Mouse (Mus musculus): ENCODE data around the gene Pros1. TPM values are rescaled to one million over a fixed set of nuclear protein-coding genes. Genes with fewer than 3 reads are reported as not detected.

Gene Pros1
- polyA plus RNA-seq, 1 experiment from 2014 or later = 10.7 TPM

- H3K9ac ChIP-seq = no peak overlapping the region
- ATAC-seq (ENCODE audit: low FRiP score, low read depth) = no peak
- 89% methylated on average over 6 of the region's 6 CpGs for WGBS
- H3K4me1 ChIP-seq (replicated peaks) = peaks cover 23% of the 10 kb centered on the region
- no peaks in the 10 kb centered on the region for H3K27me3 ChIP-seq
- H3K9me3 ChIP-seq = no peaks in the 10 kb centered on the region
- H3K27ac ChIP-seq (replicated peaks) = no peak overlapping the region
- H3K4me2 ChIP-seq = peak overlapping the region; percentile 76
- H3K4me3 ChIP-seq = peak overlapping the region; percentile 74
- no peaks in the 10 kb centered on the region for H3K36me3 ChIP-seq
Observed at GRCm38 (mm10) chr16:62845341-62845740, 8.8 kb upstream of the Pros1 start.

GRCm38 (mm10) chr16:62846498-62847312 is 7.4 kb upstream of the Pros1 start, which contains the start of gene Arl13b:
Arl13b (minus strand) TSS chr16:62847040.
- H3K36me3 ChIP-seq = no peaks in the 10 kb centered on the region
- H3K4me1 ChIP-seq (replicated peaks) = peaks cover 23% of the 10 kb centered on the region
- peak within 1 kb of the TSS; percentile 76 for H3K4me2 ChIP-seq
- WGBS = under 1% methylated on average over 52 of the region's 52 CpGs
- H3K27ac ChIP-seq (replicated peaks) = peak within 1 kb of the TSS; percentile 56
- H3K4me3 ChIP-seq = peak within 1 kb of the TSS; percentile 74
- no peaks in the 10 kb centered on the region for H3K27me3 ChIP-seq
- no peaks in the 10 kb centered on the region for H3K9me3 ChIP-seq
- peak; percentile 100 for ATAC-seq (ENCODE audit: low FRiP score, low read depth)
- H3K9ac ChIP-seq = peak within 1 kb of the TSS; percentile 66

GRCm38 (mm10) chr16:62852464-62853252 is 1.4 kb upstream of the Pros1 start:
- no peaks in the 10 kb centered on the region for H3K9me3 ChIP-seq
- no peak for ATAC-seq (ENCODE audit: low FRiP score, low read depth)
- H3K4me3 ChIP-seq = no peak overlapping the region
- H3K9ac ChIP-seq = no peak overlapping the region
- no peak overlapping the region for H3K27ac ChIP-seq (replicated peaks)
- H3K36me3 ChIP-seq = no peaks in the 10 kb centered on the region
- WGBS = 73% methylated on average over 3 of the region's 3 CpGs
- no peak overlapping the region for H3K4me2 ChIP-seq
- peaks cover 8% of the 10 kb centered on the region for H3K4me1 ChIP-seq (replicated peaks)
- H3K27me3 ChIP-seq = 0 out of 2 replicates have a peak, but pooled peaks cover 4% of the 10 kb centered on the region

- Histone ChIP-seq H3K4me2 (peak overlapping the region; percentile 97), H3K4me1 (replicated peaks) (peaks cover 8% of the 10 kb centered on the region), H3K27ac (replicated peaks) (0 out of 2 replicates have a peak overlapping the region, but pooled peaks have one; percentile 64), H3K9me3 (no peaks in the 10 kb centered on the region), H3K27me3 (0 out of 2 replicates have a peak, but pooled peaks cover 4% of the 10 kb centered on the region), H3K9ac (peak overlapping the region; percentile 80), H3K4me3 (peak overlapping the region; percentile 70), H3K36me3 (no peaks in the 10 kb centered on the region)
- WGBS = 19% methylated on average over 3 of the region's 3 CpGs
- ATAC-seq (ENCODE audit: low FRiP score, low read depth) = no peak
Observed at GRCm38 (mm10) chr16:62853611-62854126, 438 bp upstream of the Pros1 start.

- 0 out of 2 replicates have a peak, but pooled peaks cover 4% of the 10 kb centered on the region for H3K27me3 ChIP-seq
- no peaks in the 10 kb centered on the region for H3K9me3 ChIP-seq
- H3K4me3 ChIP-seq = no peak overlapping the region
- no peak overlapping the region for H3K27ac ChIP-seq (replicated peaks)
- H3K36me3 ChIP-seq = no peaks in the 10 kb centered on the region
- no peak for ATAC-seq (ENCODE audit: low FRiP score, low read depth)
- H3K4me1 ChIP-seq (replicated peaks) = peaks cover 8% of the 10 kb centered on the region
- no peak overlapping the region for H3K4me2 ChIP-seq
- 68% methylated on average over 6 of the region's 6 CpGs for WGBS
- no peak overlapping the region for H3K9ac ChIP-seq
Observed at GRCm38 (mm10) chr16:62855385-62855784, 1.3 kb downstream of the Pros1 start.

GRCm38 (mm10) chr16:62856273-62856672 is 2.2 kb downstream of the Pros1 start:
- Histone ChIP-seq H3K4me3 (no peak overlapping the region), H3K27me3 (0 out of 2 replicates have a peak, but pooled peaks cover 4% of the 10 kb centered on the region), H3K9ac (no peak overlapping the region), H3K4me2 (no peak overlapping the region), H3K4me1 (replicated peaks) (peaks cover 8% of the 10 kb centered on the region), H3K36me3 (no peaks in the 10 kb centered on the region), H3K9me3 (no peaks in the 10 kb centered on the region), H3K27ac (replicated peaks) (no peak overlapping the region)
- 93% methylated on average over 2 of the region's 2 CpGs for WGBS
- ATAC-seq (ENCODE audit: low FRiP score, low read depth) = no peak

- no peaks in the 10 kb centered on the region for H3K9me3 ChIP-seq
- H3K4me3 ChIP-seq = no peak overlapping the region
- no peak for ATAC-seq (ENCODE audit: low FRiP score, low read depth)
- H3K4me1 ChIP-seq (replicated peaks) = peaks cover 8% of the 10 kb centered on the region
- no peak overlapping the region for H3K9ac ChIP-seq
- H3K27me3 ChIP-seq = 0 out of 2 replicates have a peak, but pooled peaks cover 4% of the 10 kb centered on the region
- H3K36me3 ChIP-seq = no peaks in the 10 kb centered on the region
- H3K4me2 ChIP-seq = no peak overlapping the region
- H3K27ac ChIP-seq (replicated peaks) = no peak overlapping the region
- 94% methylated on average over 2 of the region's 2 CpGs for WGBS
Observed at GRCm38 (mm10) chr16:62857498-62857897, 3.4 kb downstream of the Pros1 start.

GRCm38 (mm10) chr16:62858018-62858417 is 3.9 kb downstream of the Pros1 start:
- Histone ChIP-seq H3K27ac (replicated peaks) (no peak overlapping the region), H3K4me1 (replicated peaks) (peaks cover 8% of the 10 kb centered on the region), H3K36me3 (no peaks in the 10 kb centered on the region), H3K4me3 (no peak overlapping the region), H3K9me3 (no peaks in the 10 kb centered on the region), H3K27me3 (0 out of 2 replicates have a peak, but pooled peaks cover 4% of the 10 kb centered on the region), H3K9ac (no peak overlapping the region), H3K4me2 (no peak overlapping the region)
- 93% methylated on average over 1 of the region's 1 CpGs for WGBS
- ATAC-seq (ENCODE audit: low FRiP score, low read depth) = no peak

GRCm38 (mm10) chr16:62860140-62860539 is 6.0 kb downstream of the Pros1 start:
- Histone ChIP-seq H3K27me3 (0 out of 2 replicates have a peak, but pooled peaks cover 4% of the 10 kb centered on the region), H3K27ac (replicated peaks) (no peak overlapping the region), H3K4me2 (no peak overlapping the region), H3K36me3 (no peaks in the 10 kb centered on the region), H3K9ac (no peak overlapping the region), H3K9me3 (no peaks in the 10 kb centered on the region), H3K4me1 (replicated peaks) (no peaks in the 10 kb centered on the region), H3K4me3 (no peak overlapping the region)
- no peak for ATAC-seq (ENCODE audit: low FRiP score, low read depth)
- 85% methylated on average over 1 of the region's 1 CpGs for WGBS

GRCm38 (mm10) chr16:62861455-62861854 is 7.3 kb downstream of the Pros1 start:
- H3K9me3 ChIP-seq = no peaks in the 10 kb centered on the region
- no peaks in the 10 kb centered on the region for H3K4me1 ChIP-seq (replicated peaks)
- H3K4me3 ChIP-seq = no peak overlapping the region
- H3K4me2 ChIP-seq = no peak overlapping the region
- no peaks in the 10 kb centered on the region for H3K27me3 ChIP-seq
- WGBS = 54% methylated on average over 6 of the region's 6 CpGs
- no peaks in the 10 kb centered on the region for H3K36me3 ChIP-seq
- ATAC-seq (ENCODE audit: low FRiP score, low read depth) = no peak
- H3K27ac ChIP-seq (replicated peaks) = no peak overlapping the region
- H3K9ac ChIP-seq = no peak overlapping the region

GRCm38 (mm10) chr16:62872688-62873117 is 18.6 kb downstream of the Pros1 start:
- no peak for ATAC-seq (ENCODE audit: low FRiP score, low read depth)
- Histone ChIP-seq H3K9ac (no peak overlapping the region), H3K36me3 (no peaks in the 10 kb centered on the region), H3K4me3 (no peak overlapping the region), H3K4me2 (no peak overlapping the region), H3K27ac (replicated peaks) (no peak overlapping the region), H3K4me1 (replicated peaks) (no peaks in the 10 kb centered on the region), H3K27me3 (no peaks in the 10 kb centered on the region), H3K9me3 (no peaks in the 10 kb centered on the region)
- WGBS = 66% methylated on average over 5 of the region's 5 CpGs

- no peak overlapping the region for H3K9ac ChIP-seq
- no peak overlapping the region for H3K4me3 ChIP-seq
- H3K4me2 ChIP-seq = no peak overlapping the region
- no peaks in the 10 kb centered on the region for H3K36me3 ChIP-seq
- H3K27me3 ChIP-seq = no peaks in the 10 kb centered on the region
- no peaks in the 10 kb centered on the region for H3K4me1 ChIP-seq (replicated peaks)
- 57% methylated on average over 4 of the region's 4 CpGs for WGBS
- H3K27ac ChIP-seq (replicated peaks) = no peak overlapping the region
- no peak for ATAC-seq (ENCODE audit: low FRiP score, low read depth)
- H3K9me3 ChIP-seq = no peaks in the 10 kb centered on the region
Observed at GRCm38 (mm10) chr16:62873180-62873579, 19.1 kb downstream of the Pros1 start.
